Mouse (Mus musculus) lung, adult 2 months (tissue): ENCODE measurements at regions not wholly inside any gene's neighbourhood (a gene's known extent, or its start where the extent isn't known, plus 50 kb on each side); places are given as distances from the start of the nearest gene placed in this dataset.

Experiments
- CTCF ChIP-seq: fragments of 200-500 bp; IDR thresholded peaks from 2 replicates; pipeline ENCODE4 v1.5.1; 2011; ENCODE audit warnings: mild to moderate bottlenecking, low read length, control low read depth; ENCODE audit not compliant: insufficient read depth
- POLR2A ChIP-seq: fragments of 200-500 bp; IDR thresholded peaks from 2 replicates; pipeline ENCODE4 v1.6.1; 2011; ENCODE audit warnings: low read depth, mild to moderate bottlenecking, control low read depth, low read length, borderline replicate concordance; ENCODE audit errors: extremely low read depth

DNA sequence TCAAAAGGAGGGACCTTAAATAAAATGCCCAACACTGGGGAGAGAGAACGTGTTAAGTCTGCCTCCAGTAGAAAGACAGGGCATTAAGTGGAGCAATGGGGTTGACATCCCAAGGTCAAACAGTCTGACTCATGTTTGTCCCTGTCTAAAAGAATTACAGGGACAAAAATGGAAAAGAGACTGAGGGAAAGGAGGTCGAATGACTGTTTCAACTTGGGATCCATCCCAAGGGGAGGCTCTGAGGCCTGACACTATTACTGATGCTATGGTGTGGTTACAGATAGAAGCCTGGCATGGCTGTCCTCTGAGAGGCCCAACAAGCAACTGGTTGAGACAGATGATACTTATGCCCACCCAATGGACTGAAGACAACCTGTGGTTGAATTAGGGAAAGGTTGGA lies 67.6 kb downstream of the Cst10 start:
- TF ChIP-seq CTCF (no peak), POLR2A (no peak)
